Mouse (Mus musculus) forelimb bud, embryonic 11.5 days (tissue): ENCODE results near the gene Stra6.

Experiments used
- DNase-seq: peaks from one replicate; pipeline ENCODE4 v3.0.0-alpha.2; 2012; ENCODE audit warnings: low read depth, low spot score

Stra6 gene

DNA sequence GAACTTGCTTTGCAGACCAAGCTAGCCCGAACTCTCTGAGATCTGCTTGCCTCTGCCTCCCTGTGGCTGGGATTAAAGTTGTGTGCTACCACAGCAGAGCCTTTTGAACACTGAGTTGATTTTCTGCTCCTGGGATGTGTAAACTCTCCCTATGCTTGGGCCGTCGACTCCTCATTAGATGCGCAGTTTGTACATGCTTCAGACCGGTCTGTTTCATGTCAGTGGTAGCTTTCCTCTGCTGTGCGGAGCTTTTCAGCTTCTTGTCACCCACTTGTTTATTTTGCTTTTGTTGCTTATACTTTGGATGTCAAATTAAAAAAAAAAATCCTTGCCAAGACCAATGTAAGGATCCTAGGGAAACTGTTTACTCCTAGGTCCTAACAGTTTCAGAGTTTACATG is 32.4 kb downstream of the Stra6 start:
- DNase-seq: no peak

DNA sequence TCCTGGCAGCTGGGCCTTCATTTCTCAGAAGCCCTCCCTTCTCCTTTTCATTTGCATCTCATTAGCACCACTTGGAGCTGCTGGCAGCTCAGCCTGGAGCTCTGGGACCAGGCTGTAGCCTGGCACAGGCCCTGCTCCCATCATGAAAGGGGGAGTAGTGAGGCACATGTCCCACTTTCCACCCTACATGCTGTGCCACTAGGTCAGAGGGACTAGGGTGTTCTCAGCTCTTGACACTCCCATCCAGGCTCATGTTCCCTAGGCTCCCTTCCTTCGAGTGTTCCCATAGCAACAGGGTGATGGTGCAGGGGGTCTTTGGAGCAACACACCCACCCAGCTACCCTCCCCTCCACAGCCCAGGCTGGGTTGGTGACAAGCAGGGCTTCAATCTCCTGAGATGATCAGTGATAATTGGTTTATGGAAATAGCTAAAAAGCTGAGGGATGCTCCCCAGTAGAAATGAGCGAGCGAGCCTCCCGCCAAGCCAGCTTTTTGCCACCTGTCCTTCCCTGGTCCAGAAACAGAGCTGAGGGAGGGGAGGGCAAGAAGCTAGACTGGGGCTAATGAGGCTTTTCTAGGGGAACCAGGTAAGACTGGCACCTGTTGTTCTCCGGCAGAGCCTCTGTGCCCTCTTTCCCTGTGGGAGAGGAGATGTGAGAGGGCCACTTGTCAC is 33.2 kb downstream of the Stra6 start:
- DNase-seq: no peak

DNA sequence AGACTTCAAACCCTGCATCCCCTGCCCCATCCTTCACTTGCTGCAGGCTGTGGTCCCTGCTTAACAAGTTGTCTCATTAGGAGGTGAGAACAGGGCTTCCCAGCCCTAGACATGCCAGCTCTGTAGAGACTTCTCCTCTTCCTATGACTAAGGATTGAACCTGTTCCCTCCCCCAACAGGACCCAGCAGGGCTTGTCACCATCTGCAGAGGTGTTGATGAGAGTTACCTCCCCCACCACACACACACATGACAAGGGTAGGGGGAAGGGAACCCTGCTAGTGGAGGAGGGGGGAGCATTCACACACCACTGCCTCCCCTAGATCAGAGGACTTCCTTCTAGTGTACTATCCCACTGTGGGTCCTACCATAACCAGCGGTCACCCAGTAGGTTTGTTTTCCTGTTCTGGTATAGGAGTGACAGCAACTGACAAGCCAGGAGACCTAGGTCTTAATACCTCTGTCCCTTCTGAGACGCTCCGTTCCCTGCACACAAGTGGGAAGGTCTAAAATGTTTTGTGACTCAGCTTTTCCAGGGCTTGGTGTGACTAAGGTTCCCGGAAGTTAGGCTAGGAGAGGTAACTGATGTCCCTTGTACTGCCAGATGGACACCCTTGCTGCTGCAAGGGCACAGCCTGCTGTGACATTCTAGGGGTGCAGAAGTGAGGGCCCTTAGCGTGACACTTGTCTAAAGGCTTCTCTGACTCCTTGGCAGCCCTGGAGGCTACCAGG is 36.4 kb downstream of the Stra6 start:
- peak; percentile 35 for DNase-seq

DNA sequence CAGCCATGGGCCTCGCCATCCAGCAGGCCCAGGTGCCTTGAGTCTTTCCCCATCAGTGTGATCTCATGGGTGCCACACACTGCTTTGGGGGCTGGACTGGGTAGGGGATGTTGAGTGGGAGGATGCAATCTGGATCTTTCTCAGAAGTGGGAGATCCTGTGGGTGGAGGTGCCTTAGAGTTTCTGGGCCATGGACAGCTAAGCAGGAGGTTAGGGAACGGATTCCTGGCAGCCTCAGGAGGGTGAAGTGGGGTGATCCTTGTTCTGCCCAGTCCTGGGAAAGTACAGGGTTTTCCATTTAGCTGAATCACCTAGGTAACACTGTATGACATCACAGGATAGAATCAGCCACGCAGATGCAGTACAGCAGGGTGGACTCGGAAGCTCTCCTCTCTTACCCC is 38.4 kb downstream of the Stra6 start:
- no peak for DNase-seq

DNA sequence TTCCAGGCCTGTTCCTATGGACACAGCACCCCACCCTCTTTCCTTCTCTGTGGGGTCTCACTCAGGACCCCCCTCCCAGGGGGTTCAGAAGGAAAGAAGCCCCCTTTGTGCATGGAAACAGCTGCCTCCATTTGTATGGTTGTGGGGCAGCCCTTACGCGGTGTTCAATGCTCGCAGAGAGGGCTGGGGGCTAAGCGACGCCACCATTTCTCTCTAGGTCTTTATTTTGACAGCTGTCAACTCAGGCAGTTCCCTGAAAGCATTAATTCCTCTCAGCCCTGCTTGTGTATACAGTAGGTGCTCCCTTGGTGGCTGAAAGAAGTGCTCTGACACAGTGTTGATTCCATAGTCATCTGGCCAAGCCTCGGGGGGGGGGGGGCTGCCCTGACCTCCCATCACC is 40.1 kb downstream of the Stra6 start:
- DNase-seq: no peak

DNA sequence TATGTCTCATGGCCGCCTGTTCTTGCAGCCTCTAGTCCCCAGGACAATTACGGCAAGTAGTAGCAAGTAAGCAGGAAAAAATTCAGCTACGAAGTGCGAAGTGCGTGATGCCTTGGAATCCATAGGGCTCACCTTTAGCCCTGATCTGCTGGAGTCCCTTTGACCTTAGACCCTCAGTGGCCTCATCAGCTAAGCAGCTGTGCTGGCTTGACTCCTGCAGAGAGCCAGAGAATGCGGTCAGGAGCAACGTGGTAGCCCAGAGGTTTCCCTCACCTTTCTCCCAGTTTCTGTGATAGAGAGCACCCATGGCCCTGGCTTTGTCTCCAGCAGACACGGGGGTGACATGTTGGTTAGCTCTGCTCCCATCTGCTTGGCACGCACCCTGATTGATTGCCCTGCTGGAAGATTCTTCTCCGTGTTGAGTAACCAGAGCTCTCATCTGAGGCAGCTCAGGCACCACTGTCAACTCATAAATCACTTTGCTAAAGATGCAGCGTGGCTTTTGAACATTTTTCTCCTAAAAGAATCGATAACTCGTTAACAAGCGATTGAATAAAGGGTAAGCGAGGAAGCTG is 42.1 kb downstream of the Stra6 start:
- no peak for DNase-seq

DNA sequence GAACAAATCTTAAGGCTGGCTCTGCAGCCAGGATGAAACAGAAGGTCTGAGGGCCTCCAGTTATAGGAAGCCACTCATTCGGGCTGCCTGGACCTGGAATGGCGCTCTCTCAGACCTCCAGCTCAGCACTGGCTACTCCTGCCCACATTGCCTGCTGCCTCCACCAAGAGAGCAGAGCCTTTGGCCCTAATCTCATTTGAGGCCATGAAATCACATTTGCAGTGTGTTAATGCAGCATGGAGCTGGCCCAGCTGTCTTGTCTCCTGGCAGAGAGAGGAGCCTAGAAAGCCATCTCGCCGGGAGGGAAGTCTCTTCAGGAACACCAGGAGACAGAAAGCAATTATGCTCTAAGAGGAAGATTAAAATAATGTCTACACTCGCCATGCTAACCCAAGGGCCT is 43.9 kb downstream of the Stra6 start:
- no peak for DNase-seq

DNA sequence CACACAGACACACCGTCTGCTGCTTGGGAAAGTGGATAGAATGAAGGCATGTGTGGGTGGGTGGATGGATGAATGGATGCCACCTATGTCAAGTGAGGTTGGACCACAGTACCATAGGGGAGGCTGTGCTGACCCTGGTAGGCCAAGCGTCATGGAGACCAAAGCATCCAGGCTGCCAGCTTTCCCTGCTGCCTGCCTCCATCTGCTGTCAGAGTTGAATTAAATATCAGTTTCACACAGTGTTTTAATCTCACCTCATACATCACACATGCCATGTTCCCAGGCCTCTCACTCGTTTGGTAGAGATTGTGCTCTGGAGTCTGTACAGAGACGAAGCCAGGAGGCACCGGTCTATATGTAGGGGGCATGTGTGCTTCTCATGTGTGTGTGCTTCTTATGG is 47.2 kb downstream of the Stra6 start:
- DNase-seq: no peak

DNA sequence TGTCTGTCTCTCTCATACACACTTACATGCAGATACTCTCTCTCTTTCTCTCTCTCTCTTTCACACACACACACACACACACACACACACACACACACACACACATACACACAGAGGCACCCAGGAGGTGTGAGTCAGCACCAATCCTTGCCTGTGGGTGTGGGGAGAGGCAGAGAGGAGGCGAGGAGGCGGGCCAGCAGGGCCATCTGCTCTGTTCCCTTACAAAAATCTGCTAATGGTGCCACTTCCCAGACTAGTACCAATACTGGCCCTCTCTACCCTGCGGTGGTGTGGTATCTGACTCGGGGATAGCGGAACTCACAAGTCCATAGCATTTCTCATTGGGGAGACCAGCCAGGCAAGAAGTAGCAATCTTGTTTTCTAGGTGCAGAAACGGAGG is 47.8 kb downstream of the Stra6 start:
- DNase-seq: no peak

DNA sequence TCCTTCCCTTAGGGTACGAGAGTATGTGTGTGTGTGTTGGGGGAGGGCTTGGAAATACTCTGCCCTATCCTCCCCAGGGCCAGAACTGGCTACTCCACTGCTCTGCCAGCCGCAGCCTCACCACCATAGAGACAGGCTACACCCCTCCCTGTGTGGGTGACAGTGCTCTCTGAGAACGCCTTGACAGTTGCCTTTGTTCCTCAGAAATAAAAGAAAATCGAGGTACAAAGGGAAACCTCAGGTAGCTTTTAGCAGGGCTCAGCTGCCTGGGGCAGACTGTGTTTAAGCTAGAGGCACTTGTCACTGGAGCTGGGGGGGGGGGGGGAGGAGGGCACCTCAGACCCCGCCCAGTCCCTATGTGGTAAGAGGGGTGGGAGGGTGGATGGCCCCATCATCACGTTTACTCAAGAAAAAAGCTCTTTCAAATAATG is 48.7 kb downstream of the Stra6 start:
- no peak for DNase-seq

DNA sequence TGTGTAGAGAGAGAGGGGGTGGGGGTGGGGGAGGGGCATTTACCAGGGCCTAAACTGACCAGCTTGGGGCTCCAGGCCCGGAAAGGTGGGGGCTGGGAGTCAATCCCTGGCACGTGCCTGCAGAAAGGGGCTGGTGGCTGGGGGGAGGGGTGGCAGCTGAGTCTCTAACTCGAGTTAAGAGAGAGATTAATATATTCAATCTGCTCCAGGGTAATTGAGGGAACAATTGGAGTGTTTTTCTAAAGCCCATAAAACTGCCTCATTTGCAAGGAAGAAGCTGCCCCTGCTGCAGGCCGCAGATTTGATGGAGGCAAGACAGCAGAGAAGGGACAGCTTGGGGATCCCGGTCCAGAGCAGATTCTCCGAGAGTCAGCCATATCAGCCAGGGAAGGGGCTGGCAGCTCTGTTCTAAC is 49.3 kb downstream of the Stra6 start:
- peak; percentile 79 for DNase-seq

DNA sequence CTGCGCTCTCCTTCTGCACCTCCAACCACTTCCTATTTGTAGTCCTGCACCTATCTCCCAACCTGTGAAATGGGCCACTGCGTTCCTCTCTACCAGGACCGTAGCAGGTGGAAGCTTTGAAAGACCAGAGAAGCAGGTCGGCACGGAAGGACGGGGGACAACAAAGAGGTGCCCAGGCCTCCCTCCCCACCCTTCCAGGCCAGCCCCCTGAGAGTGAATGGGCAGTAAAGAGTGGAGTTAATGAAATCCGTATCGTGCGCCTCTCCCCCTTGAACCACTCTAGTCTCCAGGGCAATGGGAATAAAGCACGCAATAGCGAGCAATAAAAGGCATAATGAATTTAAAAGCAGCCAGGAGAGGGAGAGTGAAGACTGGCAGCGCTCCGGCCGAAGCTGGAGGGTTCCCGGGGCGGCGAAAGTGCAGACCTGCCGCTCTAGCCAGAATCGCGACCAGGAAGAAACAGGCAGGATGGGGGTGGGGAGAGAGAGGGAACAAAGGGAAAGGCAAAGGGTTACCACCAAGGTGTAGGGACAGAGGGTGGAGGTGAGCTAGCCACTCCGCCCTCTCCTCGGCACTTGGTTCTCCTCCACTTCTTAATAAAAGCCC is 49.8 kb downstream of the Stra6 start:
- peak; percentile 72 for DNase-seq

DNA sequence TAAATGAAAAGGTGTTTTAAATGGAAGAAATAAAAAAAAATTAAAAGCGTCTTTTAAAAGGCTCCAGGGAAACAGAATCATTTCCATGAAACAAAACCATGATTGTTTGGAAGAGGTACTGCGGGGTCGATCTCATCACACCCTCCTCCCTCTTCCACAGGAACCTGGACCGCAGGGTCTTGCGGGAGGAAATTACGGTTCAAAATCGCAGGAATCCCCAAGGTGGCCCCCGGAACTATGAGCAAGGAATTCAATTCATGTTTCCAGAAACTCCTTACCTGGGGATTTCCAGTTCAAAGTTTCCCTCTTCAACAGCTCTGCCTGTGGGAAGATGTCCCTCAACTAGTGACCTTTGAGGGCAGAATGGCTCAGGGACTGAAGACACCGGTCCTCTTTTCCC is 50.4 kb downstream of the Stra6 start:
- DNase-seq: peak; percentile 59

DNA sequence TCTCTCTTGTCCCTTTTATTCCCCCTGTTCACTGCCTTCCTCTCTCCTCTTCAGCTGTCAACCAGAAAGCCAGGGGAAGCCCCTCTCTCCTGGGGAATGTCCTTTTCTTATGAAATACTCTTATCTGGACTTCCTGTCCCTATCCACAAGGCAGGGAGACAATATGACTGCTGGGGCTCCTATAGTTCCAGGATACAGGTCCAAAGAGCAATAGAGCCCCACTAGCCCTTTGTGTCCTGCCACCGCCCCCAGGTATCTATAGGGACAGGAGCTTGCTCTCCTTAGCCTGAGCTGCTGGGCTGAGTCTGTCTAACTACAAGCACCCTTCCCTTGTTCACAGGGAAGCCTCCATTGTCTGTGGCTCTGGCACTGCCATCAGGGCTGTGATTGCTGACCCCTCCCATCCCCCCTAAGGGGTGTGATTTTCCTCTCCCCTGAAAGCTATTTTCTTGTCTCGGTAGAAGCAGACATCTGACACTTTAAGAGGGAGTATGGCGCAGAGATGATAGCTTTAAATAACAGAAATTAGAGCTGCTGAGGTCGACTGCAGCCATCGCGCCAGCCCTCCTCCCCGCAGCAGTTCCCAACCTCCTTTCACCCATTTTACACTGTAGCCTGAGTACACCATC is 51.8 kb downstream of the Stra6 start:
- DNase-seq: no peak

DNA sequence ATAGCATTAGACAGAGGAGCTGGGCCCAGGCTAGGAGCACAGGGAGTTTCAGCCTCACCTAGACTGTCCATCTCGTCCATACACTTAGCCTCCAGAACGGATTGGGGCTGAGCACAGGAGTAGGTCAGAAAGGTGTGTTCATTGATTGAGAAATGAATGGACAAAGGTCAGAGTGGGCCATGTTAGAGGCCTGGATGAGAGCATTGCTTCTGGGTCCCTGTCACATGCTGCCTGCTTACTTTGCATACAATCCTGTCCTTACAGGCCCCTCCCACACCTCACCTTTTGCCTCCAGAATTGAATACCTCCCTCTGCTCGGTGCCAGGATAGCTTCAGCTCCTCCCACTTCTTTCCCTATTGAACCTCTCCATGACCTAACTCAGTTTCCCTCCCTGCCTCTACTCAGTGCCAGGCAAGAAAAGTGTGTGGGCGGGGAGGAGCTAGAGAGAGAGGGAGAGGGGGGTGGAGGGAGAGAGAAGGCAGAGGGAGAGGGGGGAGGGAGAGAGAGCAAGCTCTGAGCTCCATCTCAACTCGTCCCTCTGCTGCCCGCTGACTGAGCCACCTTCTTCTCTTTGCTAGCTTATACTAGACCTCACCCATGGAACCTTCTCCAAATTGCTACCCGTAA is 52.5 kb downstream of the Stra6 start:
- DNase-seq: no peak

DNA sequence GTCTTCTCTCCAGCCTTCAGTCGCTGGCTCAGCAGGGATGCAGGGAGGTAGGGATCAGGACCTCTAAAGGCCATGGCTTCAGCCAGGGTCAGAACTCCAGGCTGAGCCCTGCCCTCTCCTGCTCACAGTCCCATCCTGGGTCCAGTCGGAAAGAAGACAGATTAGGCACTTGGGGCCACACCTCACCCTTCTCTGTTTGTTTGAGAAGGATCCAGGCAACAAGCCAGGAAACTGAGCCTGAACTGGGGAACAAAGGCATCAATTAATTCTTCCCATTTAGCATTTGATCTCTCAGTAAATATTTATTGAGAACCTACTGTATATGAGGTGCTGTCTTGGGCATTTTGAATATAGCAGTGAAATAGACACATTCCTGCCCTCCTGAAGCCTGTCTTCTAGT is 55.1 kb downstream of the Stra6 start, which contains the start of gene Ccdc33:
Ccdc33 (minus strand) TSS at position 153 of the 400 bp plus-strand sequence.
- DNase-seq: no peak

DNA sequence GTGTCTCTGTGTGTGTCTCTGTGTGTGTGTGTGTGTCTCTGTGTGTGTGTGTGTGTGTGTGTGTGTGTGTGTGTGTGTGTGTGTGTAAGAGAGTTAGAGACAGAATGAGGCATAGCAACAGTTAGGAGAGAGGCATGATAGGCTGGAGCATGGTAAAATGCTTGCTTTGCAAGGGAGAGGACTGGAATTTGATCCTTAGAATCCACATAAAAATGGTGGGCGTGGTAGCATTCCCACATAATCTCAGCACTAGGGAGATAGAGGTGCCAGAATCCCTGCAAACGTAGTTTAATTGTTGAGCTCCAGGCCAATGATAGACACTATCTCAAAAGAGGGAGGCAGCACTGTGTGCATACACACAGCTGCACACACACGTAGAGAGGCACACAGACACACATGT is 61.5 kb downstream of the Stra6 start:
- DNase-seq: no peak

DNA sequence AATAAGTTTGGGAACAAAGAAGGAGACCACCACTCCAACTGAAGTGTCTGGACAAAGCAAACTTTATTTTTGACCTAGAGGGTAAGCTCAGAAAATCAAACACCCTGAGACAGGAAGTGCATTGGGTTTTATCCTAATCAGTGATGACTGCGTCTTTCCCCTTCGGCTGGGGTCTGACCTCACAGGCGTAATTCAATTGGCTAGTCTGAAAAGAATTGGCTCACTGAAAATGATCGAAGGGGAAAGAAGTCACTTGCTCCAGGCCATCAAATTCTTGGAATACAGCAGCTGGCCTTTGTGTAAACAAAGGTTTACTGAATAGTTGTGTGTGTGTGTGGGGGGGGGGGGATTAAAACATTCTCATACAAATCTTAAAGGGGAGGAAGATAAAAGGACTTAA is 62.2 kb downstream of the Stra6 start:
- no peak for DNase-seq

DNA sequence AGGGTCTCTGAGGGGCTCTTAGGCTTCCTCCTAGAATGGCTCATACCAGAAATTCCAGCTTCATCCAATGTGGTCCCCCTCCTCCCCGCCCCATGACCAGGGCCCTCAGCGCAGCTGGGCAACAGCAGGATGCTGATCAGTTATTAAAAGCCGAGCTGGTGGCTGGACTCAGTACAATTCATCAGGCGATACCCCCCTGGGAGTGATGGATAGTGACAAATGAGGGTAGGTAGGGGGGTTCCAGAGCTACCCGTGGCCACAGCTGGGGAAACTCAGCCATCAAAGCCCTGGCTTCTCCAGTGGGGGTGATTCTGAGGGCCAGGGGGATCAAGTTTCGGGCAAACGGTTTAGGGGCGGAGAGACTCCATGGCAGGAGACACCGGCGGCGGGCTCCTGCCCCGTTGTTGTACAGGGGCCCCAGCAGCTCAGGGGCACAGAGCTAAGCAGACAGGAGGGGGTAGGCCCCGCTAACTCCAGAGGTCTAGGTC is 65.4 kb downstream of the Stra6 start:
- DNase-seq: peak; percentile 91

DNA sequence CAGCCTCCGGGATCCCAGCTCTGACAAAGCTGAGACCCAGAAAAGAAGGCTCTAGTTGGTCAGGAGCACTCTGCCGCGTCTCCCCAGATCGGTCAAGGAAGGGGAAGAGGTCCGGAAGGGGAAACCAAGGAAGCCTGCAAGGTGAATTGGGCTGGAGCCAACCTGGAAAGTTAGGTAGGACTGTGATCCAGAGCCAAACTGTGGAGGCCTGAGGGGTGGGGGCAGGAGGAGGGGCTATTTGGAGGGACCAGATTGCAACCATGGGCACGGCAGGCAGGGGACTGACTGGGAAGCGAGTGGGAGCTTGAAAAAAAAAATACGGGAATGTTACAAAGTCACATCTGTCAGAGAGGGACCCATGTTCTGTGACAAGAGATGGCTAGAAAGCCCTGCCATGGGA is 65.9 kb downstream of the Stra6 start:
- no peak for DNase-seq

DNA sequence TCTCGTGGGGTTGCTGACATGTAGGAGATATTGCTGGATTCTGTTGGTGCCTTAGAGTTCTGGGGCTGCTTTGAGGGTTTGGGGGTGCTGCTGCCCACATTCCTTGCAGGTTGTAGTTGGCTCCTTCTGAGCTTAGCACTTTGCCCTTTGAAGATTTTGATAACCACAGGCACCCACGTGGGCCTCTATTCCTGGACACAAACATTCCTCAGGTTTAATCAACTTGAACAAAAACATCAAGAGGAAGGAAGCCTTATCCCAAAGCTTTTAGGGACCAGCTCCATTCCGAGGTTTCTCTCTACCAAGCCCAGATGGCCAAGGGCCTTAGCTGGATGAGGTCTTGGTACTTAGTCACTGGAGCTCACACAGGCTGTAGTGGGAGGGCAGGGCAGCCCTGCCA is 67.3 kb downstream of the Stra6 start:
- no peak for DNase-seq

DNA sequence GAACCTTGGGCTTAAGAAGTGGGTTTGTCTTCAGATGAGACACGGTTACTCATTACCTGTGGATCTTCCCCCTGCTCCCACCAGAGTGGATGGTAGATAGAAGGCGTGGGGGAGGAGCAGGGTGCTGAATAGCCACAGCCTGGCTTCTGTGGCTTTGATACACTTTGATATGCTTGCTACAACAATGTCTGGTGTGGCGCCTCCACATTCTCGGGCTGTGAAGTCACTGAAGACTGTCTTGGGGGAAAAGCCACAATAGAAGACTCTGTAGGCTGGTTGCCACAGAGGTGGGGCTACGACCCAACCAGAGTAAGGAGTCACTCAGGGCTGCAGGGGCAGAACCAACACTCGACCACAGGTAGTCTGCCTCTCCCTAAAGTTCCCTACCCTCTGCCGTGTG is 68.1 kb downstream of the Stra6 start:
- no peak for DNase-seq
